Mouse (Mus musculus): ENCODE results near the gene En2.

GRCm38 (mm10) chr5:28173674-28174073 lies 8.2 kb downstream of the En2 start:
- TF ChIP-seq CTCF (conservative IDR thresholded peaks at IDR 0.05; ENCODE audit: insufficient read depth, insufficient read length, low read depth, low read length) (no peak), POLR2A (IDR thresholded peaks at IDR 0.05; ENCODE audit: low read depth, low read length) (no peak)
